Mouse (Mus musculus) lung, embryonic 15.5 days (tissue): Measurements from ENCODE around the gene Srebf2. TPM values are rescaled to one million over a fixed set of nuclear protein-coding genes. Genes with fewer than 3 reads are reported as not detected.

ENCODE experiments used
- ATAC-seq: fragments of 200-750 bp; cut with Nextera tagmentation; 2 replicates; pipeline ENCODE4 v1.8.0; 2017; ENCODE audit warnings: moderate number of reproducible peaks, borderline replicate concordance; ENCODE audit not compliant: low FRiP score, low TSS enrichment; ENCODE audit errors: extremely low read depth
- H3K27ac ChIP-seq: fragments of 300-500 bp; sonication (generic); 2 replicates; pipeline ENCODE4 v1.5.1; 2015; ENCODE audit warnings: moderate library complexity, mild to moderate bottlenecking, inconsistent platforms
- H3K27me3 ChIP-seq: fragments of 300-500 bp; sonication (generic); 2 replicates; pipeline ENCODE4 v1.6.1; 2015; ENCODE audit warnings: inconsistent platforms
- H3K36me3 ChIP-seq: fragments of 300-500 bp; sonication (generic); 2 replicates; pipeline ENCODE4 v1.6.1; 2015; ENCODE audit warnings: inconsistent platforms
- H3K4me1 ChIP-seq: fragments of 300-500 bp; sonication (generic); 2 replicates; pipeline ENCODE4 v1.6.1; 2015; ENCODE audit warnings: inconsistent platforms
- H3K4me2 ChIP-seq: fragments of 300-500 bp; sonication (generic); 2 replicates; pipeline ENCODE4 v1.6.1; 2015; ENCODE audit warnings: inconsistent platforms, mild to moderate bottlenecking, moderate library complexity
- H3K4me3 ChIP-seq: fragments of 300-500 bp; sonication (generic); 2 replicates; pipeline ENCODE4 v1.5.1; 2015; ENCODE audit warnings: mild to moderate bottlenecking, inconsistent platforms
- H3K9ac ChIP-seq: fragments of 300-500 bp; sonication (generic); 2 replicates; pipeline ENCODE4 v1.6.1; 2015; ENCODE audit warnings: inconsistent platforms
- H3K9me3 ChIP-seq: fragments of 300-500 bp; sonication (generic); 2 replicates; pipeline ENCODE4 v1.6.1; 2016; ENCODE audit warnings: inconsistent platforms
- WGBS: fragments of 180-500 bp; shearing (Covaris S2); methylation state at CpG from one replicate; pipeline ENCODE4 v1.1.7; 2015; 5-methylcytosine and 5-hydroxymethylcytosine counted together
- polyA plus RNA-seq: library from polyadenylated mRNA; unstranded; fragments of >200 nt; fragmentation: Nextera tagmentation; extraction: Ambion mirVana; gene quantifications from 2 replicates; pipeline ENCODE4 v1.2.1, GENCODE M21; 2015

The Srebf2 gene
- polyA plus RNA-seq, 1 experiment from 2014 or later, result 132 TPM

DNA sequence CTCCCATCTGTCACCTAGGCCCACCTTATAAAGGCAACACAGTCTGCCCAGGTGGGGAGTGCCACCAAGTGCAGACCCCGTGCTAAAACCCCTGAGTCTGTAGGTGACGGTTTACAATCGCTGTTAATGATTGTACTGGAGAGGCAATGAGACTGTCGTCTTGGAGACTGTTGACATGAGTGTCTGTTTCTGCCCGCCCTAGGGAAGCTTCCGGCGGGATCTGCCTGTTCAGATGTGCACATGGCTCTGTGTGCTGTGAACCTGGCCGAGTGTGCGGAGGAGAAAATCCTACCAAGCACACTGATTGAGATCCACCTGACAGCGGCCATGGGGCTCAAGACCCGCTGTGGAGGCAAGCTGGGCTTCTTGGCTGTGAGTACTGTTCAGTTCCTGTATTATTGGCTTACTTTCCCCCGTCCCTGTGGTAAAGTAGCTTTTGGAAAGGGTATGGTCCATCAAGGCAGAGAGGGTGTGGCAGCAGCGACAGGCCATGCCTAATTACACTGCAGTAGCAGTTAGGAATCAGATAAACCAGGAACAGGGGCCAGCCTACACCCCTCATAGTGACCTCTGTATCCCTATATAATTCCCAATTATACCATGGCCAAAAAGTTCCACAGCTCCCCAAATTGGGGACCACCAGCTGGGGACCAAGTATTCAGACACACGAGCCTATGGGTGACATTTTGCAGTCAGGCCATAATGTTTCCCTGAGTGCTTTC is 38.2 kb downstream of the Srebf2 start:
- Histone ChIP-seq H3K36me3 (peaks cover 94% of the 10 kb centered on the region), H3K4me2 (no peak overlapping the region), H3K27me3 (no peaks in the 10 kb centered on the region), H3K4me1 (no peaks in the 10 kb centered on the region), H3K27ac (no peak overlapping the region), H3K9me3 (no peaks in the 10 kb centered on the region), H3K9ac (no peak overlapping the region), H3K4me3 (no peak overlapping the region)
- no peak for ATAC-seq
- WGBS, result 79% methylated on average over 14 of the region's 14 CpGs

DNA sequence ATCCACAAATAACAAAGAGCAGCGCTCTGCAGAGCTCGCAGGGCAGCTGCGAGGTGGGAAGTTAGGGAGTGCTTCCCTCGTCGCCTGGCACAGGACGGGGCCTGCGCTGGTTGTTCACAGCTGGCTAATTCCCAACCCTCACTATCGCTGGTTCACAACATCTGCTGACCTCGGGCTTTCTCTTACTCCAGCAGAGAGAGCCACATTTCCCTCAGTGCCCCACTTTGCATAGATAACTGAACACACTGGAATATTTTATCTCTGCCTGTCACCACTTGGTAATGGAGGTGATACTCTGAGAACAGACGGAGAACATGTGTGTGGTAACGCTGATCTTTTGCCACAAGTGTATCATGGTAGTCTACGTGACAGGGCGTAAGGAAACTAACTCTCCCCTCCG is 39.1 kb downstream of the Srebf2 start:
- WGBS, result 67% methylated on average over 14 of the region's 14 CpGs
- H3K36me3 ChIP-seq, result peaks cover 86% of the 10 kb centered on the region
- no peaks in the 10 kb centered on the region for H3K9me3 ChIP-seq
- H3K9ac ChIP-seq, result no peak overlapping the region
- H3K27me3 ChIP-seq, result no peaks in the 10 kb centered on the region
- no peak overlapping the region for H3K4me3 ChIP-seq
- no peak overlapping the region for H3K27ac ChIP-seq
- no peak overlapping the region for H3K4me2 ChIP-seq
- H3K4me1 ChIP-seq, result no peaks in the 10 kb centered on the region
- no peak for ATAC-seq

DNA sequence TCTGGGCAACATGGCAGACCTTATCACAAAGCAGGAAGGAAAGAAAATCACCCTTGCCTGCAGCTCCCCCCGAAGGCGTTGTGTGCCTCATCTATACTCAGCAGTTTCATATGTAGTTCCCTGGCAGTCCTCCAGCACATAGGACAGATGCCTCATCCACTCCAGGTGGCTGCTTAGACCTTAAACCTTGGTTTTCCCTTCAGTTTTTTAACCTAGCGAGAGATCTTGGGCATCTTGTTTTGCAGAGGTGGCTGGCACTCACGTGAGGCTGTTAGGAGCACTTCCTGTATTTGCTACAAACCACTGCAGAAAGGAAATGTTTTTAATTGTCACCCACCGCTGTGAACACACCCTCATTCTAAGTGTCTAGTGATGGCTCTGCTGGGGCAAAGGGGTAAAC is 40.0 kb downstream of the Srebf2 start:
- no peak overlapping the region for H3K4me2 ChIP-seq
- H3K4me1 ChIP-seq, result no peaks in the 10 kb centered on the region
- H3K4me3 ChIP-seq, result no peak overlapping the region
- ATAC-seq, result no peak
- no peak overlapping the region for H3K9ac ChIP-seq
- 82% methylated on average over 5 of the region's 5 CpGs for WGBS
- H3K36me3 ChIP-seq, result peaks cover 86% of the 10 kb centered on the region
- no peaks in the 10 kb centered on the region for H3K27me3 ChIP-seq
- H3K9me3 ChIP-seq, result no peaks in the 10 kb centered on the region
- H3K27ac ChIP-seq, result no peak overlapping the region

DNA sequence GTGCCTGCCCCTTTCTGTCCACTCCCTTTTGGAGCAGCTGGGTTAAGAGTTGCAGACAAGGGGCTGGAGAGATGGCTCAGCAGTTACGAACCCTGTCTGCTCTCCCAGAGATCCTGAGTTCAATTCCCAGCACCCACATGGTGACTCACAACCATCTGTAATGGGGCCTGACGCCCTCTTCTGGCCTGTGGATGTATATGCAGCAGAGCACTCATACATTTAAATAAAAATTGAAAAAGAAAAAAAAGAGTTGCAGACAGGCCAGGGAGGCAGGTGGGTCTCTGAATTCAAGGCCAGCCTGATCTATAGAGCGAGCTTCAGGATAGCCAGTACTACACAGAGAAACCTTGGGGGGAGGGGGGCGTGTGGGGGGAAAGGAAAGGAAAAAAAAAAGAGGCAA is 40.4 kb downstream of the Srebf2 start:
- WGBS, result 85% methylated on average over 4 of the region's 4 CpGs
- H3K4me3 ChIP-seq, result no peak overlapping the region
- H3K4me1 ChIP-seq, result no peaks in the 10 kb centered on the region
- peaks cover 86% of the 10 kb centered on the region for H3K36me3 ChIP-seq
- H3K27me3 ChIP-seq, result no peaks in the 10 kb centered on the region
- H3K27ac ChIP-seq, result no peak overlapping the region
- H3K4me2 ChIP-seq, result no peak overlapping the region
- no peak for ATAC-seq
- no peaks in the 10 kb centered on the region for H3K9me3 ChIP-seq
- no peak overlapping the region for H3K9ac ChIP-seq

DNA sequence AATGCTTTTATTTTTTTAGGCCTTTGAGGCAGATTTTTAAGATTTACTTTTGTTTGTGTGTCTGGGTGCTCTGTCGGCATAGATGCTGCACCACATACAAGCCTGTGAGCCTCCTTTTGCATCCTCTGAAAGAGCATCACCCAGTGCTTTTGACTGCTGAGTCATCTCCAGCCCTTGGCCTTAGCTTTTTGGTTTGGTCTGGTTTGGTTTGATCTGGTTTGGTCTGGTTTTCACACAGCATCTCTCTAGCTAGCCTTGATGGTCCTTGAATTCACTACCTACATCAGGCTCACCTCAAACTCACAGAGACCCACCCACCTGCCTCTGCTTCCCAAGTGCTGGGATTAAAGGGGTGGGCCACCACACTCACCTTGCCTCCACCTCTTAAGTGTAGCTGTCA is 40.9 kb downstream of the Srebf2 start:
- no peak overlapping the region for H3K4me2 ChIP-seq
- no peaks in the 10 kb centered on the region for H3K4me1 ChIP-seq
- H3K27ac ChIP-seq, result no peak overlapping the region
- no peak overlapping the region for H3K4me3 ChIP-seq
- H3K36me3 ChIP-seq, result peaks cover 86% of the 10 kb centered on the region
- no peaks in the 10 kb centered on the region for H3K9me3 ChIP-seq
- 91% methylated on average over 1 of the region's 1 CpGs for WGBS
- no peak overlapping the region for H3K9ac ChIP-seq
- ATAC-seq, result no peak
- no peaks in the 10 kb centered on the region for H3K27me3 ChIP-seq

DNA sequence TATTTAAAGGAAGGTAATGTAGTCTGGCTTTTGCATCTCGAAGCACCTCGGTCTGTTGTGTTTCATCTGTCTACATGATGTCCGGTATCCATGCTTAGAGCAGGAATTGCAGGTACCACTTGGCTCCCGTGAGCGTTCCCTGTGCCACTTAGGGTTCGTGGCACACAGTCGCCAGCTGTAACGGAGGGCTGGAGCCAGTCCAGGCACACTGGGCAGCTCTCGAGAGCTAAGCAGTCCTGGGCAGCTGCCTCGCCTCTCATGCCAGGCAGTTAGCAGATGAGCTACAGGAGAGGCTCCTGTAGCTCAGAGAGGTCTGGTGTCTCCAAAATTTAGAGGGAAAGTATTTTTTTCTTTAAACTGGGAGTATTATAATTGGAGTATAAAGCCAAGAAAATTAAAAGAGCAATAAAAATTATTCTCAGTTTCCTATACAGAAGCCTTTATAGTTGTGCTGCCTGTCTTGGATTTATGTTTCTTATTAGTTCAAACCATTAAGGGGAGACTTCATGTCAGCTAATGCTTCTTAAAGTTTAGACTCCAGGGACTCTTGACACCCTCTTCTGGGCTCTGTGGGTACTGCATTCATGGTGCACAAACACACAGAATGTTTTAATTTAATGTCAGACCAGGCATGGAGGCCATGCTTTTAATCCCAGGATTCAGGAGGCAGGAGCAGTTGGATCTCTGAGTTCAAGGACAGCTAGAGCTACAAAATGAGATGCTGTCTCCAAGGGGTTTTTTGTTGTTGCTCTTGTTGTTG is 41.7 kb downstream of the Srebf2 start:
- WGBS, result 95% methylated on average over 10 of the region's 10 CpGs
- no peak overlapping the region for H3K4me3 ChIP-seq
- H3K27ac ChIP-seq, result no peak overlapping the region
- no peak for ATAC-seq
- no peak overlapping the region for H3K9ac ChIP-seq
- no peaks in the 10 kb centered on the region for H3K9me3 ChIP-seq
- no peaks in the 10 kb centered on the region for H3K27me3 ChIP-seq
- no peaks in the 10 kb centered on the region for H3K4me1 ChIP-seq
- peaks cover 86% of the 10 kb centered on the region for H3K36me3 ChIP-seq
- H3K4me2 ChIP-seq, result no peak overlapping the region

DNA sequence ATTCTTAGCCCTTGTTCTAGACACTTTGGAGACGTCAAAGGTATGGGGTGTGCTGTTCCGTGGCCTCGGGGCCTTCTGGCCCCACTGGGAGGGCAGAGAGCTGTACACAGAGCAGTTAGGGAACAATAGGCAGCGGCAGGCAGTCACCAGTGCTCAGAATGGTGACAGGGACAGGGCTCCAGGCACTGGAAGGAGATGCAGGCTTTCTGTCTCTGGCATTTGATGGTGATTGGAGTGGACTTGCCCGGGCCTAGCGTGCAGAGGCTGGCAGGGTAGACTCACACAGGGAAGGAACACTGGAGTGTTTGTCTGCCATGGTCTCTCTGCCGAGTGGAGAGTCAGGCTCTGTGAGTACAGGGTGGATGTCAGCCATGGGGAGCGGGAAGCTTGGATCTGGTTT is 45.6 kb downstream of the Srebf2 start:
- WGBS, result 89% methylated on average over 8 of the region's 8 CpGs
- H3K36me3 ChIP-seq, result peaks cover 86% of the 10 kb centered on the region

DNA sequence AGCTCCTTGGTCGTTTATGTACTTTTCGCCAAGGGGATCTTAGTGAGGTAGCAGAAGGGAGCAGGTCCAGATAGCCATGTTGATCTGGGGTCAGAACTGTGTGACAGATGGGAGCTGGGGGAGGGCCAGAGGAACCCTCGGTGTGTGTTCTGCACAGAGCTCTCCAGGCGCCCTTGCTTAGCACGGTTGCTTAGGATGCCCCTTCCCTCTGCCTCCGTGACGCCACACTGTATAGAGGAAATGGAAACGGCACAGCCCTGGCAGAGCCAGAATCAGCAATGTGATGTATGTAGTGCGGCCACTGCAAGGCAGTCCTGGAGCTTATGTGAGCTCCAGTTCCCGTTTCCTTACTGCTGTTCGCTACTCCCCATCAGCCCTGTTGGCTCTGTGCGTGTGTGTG is 49.3 kb downstream of the Srebf2 start:
- H3K4me2 ChIP-seq, result no peak overlapping the region
- WGBS, result 85% methylated on average over 12 of the region's 12 CpGs
- H3K36me3 ChIP-seq, result peaks cover 95% of the 10 kb centered on the region
- no peak for ATAC-seq
- no peak overlapping the region for H3K9ac ChIP-seq
- H3K27me3 ChIP-seq, result no peaks in the 10 kb centered on the region
- no peaks in the 10 kb centered on the region for H3K4me1 ChIP-seq
- no peak overlapping the region for H3K4me3 ChIP-seq
- H3K27ac ChIP-seq, result no peak overlapping the region
- no peaks in the 10 kb centered on the region for H3K9me3 ChIP-seq

More for the DNA sequence above, 45.6 kb downstream of the Srebf2 start:
- no peak overlapping the region for H3K27ac ChIP-seq
- no peak overlapping the region for H3K9ac ChIP-seq
- no peak overlapping the region for H3K4me2 ChIP-seq
- H3K4me3 ChIP-seq, result no peak overlapping the region
- no peaks in the 10 kb centered on the region for H3K9me3 ChIP-seq
- no peak for ATAC-seq
- H3K27me3 ChIP-seq, result no peaks in the 10 kb centered on the region
- H3K4me1 ChIP-seq, result no peaks in the 10 kb centered on the region

DNA sequence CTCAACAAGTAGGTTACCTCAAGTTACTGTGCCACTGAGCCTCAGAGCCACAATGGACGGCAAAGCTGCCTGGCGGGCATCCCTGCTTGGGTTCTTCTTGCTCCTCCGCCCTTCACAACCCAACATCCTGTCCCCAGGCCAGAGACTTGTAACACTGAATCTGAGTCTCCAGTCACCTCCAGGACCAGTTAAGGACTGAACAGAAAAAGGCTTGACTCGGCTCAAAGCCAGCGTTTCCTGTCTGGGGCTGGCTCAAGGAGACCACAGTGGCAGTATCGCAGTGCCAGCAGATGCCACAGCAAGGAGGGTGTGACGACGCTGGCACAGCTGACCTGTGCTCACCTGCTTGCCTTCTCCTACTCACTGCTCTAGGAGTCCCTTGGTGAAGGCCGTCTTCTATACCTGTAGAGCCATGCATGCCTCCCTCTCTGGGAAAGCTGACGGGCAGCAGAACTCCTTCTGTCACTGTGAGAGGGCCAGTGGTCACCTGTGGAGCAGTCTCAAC is 50.3 kb downstream of the Srebf2 start:
- WGBS, result 95% methylated on average over 10 of the region's 10 CpGs
- no peaks in the 10 kb centered on the region for H3K27me3 ChIP-seq
- H3K4me3 ChIP-seq, result no peak overlapping the region
- H3K4me2 ChIP-seq, result no peak overlapping the region
- peaks cover 95% of the 10 kb centered on the region for H3K36me3 ChIP-seq
- no peaks in the 10 kb centered on the region for H3K9me3 ChIP-seq
- no peak overlapping the region for H3K9ac ChIP-seq
- no peak for ATAC-seq
- H3K4me1 ChIP-seq, result no peaks in the 10 kb centered on the region
- H3K27ac ChIP-seq, result no peak overlapping the region

DNA sequence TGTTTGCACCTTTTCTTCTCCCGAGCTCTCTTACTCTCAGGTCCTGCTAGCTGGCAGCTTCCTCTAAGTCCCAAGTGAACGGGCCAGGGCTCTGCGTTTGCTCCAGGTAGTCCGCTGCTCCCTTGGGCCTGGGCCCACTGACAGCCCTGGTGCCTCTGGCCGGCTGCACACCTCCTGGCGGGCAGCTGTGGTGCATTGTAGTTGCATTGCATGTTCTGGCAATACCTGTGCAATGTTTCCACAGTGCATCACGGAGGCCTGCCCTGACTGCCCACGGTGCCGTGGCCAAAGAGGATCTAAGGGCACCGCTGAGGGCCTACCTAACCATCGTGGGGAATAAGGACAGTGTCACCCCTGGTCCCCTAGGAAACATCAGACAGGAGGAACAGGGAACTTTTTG is 51.0 kb downstream of the Srebf2 start:
- WGBS, result 94% methylated on average over 11 of the region's 11 CpGs
- H3K27ac ChIP-seq, result no peak overlapping the region

DNA sequence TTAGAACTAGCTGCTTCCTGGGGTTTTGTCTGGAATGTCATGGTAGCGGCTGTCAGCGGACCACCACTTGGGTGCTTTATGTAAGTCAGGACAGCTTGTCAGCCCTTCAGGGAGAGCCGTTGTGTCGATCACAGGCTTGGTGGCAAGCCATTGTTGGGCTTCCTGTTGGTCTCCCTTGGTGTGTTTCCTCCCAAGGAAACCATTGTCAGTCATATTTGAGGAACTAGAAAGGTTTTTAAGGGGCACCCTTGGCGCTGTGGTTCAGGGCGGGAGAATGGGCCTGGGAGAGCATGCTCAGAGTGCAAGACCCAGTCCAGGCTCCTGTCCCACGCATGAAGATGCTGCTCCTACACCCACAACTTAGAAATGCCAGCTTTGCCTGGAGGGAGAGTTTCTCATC is 51.4 kb downstream of the Srebf2 start:
- no peak overlapping the region for H3K27ac ChIP-seq
- H3K4me1 ChIP-seq, result no peaks in the 10 kb centered on the region
- H3K27me3 ChIP-seq, result no peaks in the 10 kb centered on the region
- H3K9ac ChIP-seq, result no peak overlapping the region
- H3K9me3 ChIP-seq, result no peaks in the 10 kb centered on the region
- H3K4me3 ChIP-seq, result no peak overlapping the region
- peaks cover 93% of the 10 kb centered on the region for H3K36me3 ChIP-seq
- no peak overlapping the region for H3K4me2 ChIP-seq
- WGBS, result 88% methylated on average over 7 of the region's 7 CpGs
- no peak for ATAC-seq

More for the DNA sequence above, 51.0 kb downstream of the Srebf2 start:
- no peak for ATAC-seq
- no peak overlapping the region for H3K9ac ChIP-seq
- no peaks in the 10 kb centered on the region for H3K4me1 ChIP-seq
- H3K9me3 ChIP-seq, result no peaks in the 10 kb centered on the region
- peaks cover 93% of the 10 kb centered on the region for H3K36me3 ChIP-seq
- H3K4me3 ChIP-seq, result no peak overlapping the region
- H3K4me2 ChIP-seq, result no peak overlapping the region
- H3K27me3 ChIP-seq, result no peaks in the 10 kb centered on the region

DNA sequence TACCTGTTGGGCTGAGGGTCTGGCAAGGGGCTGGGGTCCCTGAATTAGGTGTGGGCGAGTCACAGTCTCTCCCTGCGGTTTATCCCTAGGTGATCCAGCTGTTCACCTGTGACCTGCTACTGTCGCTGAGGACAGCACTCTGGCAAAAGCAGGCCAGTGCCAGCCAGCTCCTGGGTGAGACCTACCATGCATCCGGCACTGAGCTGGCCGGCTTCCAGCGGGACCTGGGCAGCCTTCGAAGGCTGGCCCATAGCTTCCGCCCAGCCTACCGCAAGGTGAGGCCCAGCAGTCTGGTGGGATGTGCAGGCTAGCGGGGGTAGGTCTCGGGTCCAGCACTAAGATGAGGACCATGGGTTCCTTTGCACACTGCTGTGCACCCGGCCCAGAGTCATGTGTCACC is 52.6 kb downstream of the Srebf2 start:
- H3K4me1 ChIP-seq, result no peaks in the 10 kb centered on the region
- 0 out of 2 replicates have a peak, but pooled peaks have one; percentile 20 for ATAC-seq
- H3K27me3 ChIP-seq, result no peaks in the 10 kb centered on the region
- WGBS, result 88% methylated on average over 12 of the region's 12 CpGs
- H3K4me2 ChIP-seq, result no peak overlapping the region
- H3K9ac ChIP-seq, result no peak overlapping the region
- H3K27ac ChIP-seq, result no peak overlapping the region
- H3K4me3 ChIP-seq, result no peak overlapping the region
- no peaks in the 10 kb centered on the region for H3K9me3 ChIP-seq
- peaks cover 93% of the 10 kb centered on the region for H3K36me3 ChIP-seq
